Mouse (Mus musculus) MN1 (cell line): Measurements from ENCODE around the gene Hsd11b1.
"Not testable (repeated sequence)": the region's sequence is repeated elsewhere in the genome, so short reads cannot be mapped to it uniquely, and the experiment has no call there.

Experiments
- DNase-seq: peaks from one replicate; pipeline ENCODE4 v3.0.0-alpha.2; 2016; ENCODE audit warnings: low spot score

The Hsd11b1 gene

GRCm38 (mm10) chr1:193263955-193264598 is at the start of gene Hsd11b1:
Gene Hsd11b1 (minus strand): TSS chr1:193264075.
- DNase-seq, result no peak

GRCm38 (mm10) chr1:193311596-193311995 is 47.7 kb upstream of the Hsd11b1 start:
- no peak for DNase-seq

GRCm38 (mm10) chr1:193310519-193311085 is 46.7 kb upstream of the Hsd11b1 start:
- DNase-seq, result no peak

- DNase-seq, result no peak
Observed at GRCm38 (mm10) chr1:193309785-193310518, 46.1 kb upstream of the Hsd11b1 start.

GRCm38 (mm10) chr1:193306832-193307231 is 43.0 kb upstream of the Hsd11b1 start:
- no peak for DNase-seq

- no peak for DNase-seq
Observed at GRCm38 (mm10) chr1:193305386-193305785, 41.5 kb upstream of the Hsd11b1 start.

- DNase-seq, result no peak
Observed at GRCm38 (mm10) chr1:193303096-193303495, 39.2 kb upstream of the Hsd11b1 start.

- DNase-seq, result no peak
Observed at GRCm38 (mm10) chr1:193302093-193302405, 38.2 kb upstream of the Hsd11b1 start.

GRCm38 (mm10) chr1:193301216-193302092 is 37.6 kb upstream of the Hsd11b1 start:
- DNase-seq, result no peak

GRCm38 (mm10) chr1:193299995-193300394 is 36.1 kb upstream of the Hsd11b1 start:
- DNase-seq, result no peak

GRCm38 (mm10) chr1:193298141-193298765 is 34.4 kb upstream of the Hsd11b1 start:
- no peak for DNase-seq

GRCm38 (mm10) chr1:193295920-193296319 is 32.0 kb upstream of the Hsd11b1 start:
- no peak for DNase-seq

- DNase-seq, result no peak
Observed at GRCm38 (mm10) chr1:193293926-193294325, 30.1 kb upstream of the Hsd11b1 start.

- DNase-seq, result no peak
Observed at GRCm38 (mm10) chr1:193293039-193293438, 29.2 kb upstream of the Hsd11b1 start.

GRCm38 (mm10) chr1:193290686-193291085 is 26.8 kb upstream of the Hsd11b1 start:
- DNase-seq, result no peak

- no peak for DNase-seq
Observed at GRCm38 (mm10) chr1:193289914-193290313, 26.0 kb upstream of the Hsd11b1 start.

GRCm38 (mm10) chr1:193289076-193289475 is 25.2 kb upstream of the Hsd11b1 start:
- no peak for DNase-seq

- no peak for DNase-seq
Observed at GRCm38 (mm10) chr1:193287578-193287977, 23.7 kb upstream of the Hsd11b1 start.

- not testable (repeated sequence) for DNase-seq
Observed at GRCm38 (mm10) chr1:193285766-193286325, 22.0 kb upstream of the Hsd11b1 start.

GRCm38 (mm10) chr1:193284228-193284779 is 20.4 kb upstream of the Hsd11b1 start:
- DNase-seq, result no peak

- no peak for DNase-seq
Observed at GRCm38 (mm10) chr1:193281344-193281743, 17.5 kb upstream of the Hsd11b1 start.
